ENCODE assay signal across 8 mouse cellular contexts in genomic region chr7:66247274-66248021, GRCm38 (mm10).
DNase-seq lines count a peak whose midpoint lies in the region; ATAC-seq and TF ChIP-seq lines count a peak whose summit lies in the region.

No protein-coding gene starts in this region.

- no peak overlapping the region for H3K4me3 ChIP-seq in heart, embryonic 10.5 days
- H3K4me3 ChIP-seq in heart, embryonic 11.5 days (ENCODE audit: low read depth, low read length) = no peak overlapping the region
- no peak overlapping the region for H3K4me3 ChIP-seq in forebrain, postnatal 0 days (ENCODE audit: low read depth, low read length)
- peak overlapping the region; percentile 32 for H3K4me3 ChIP-seq in midbrain, embryonic 10.5 days

- 66% methylated on average over 12 of the region's 12 CpGs for WGBS in heart, embryonic 10.5 days
- WGBS in heart, embryonic 11.5 days (ENCODE audit: insufficient replicate concordance) = 63% methylated on average over 12 of the region's 12 CpGs
- 17% methylated on average over 12 of the region's 12 CpGs for WGBS in forebrain, postnatal 0 days
- 44% methylated on average over 12 of the region's 12 CpGs for WGBS in midbrain, embryonic 10.5 days

- no peaks in the 10 kb centered on the region for H3K36me3 ChIP-seq in heart, embryonic 10.5 days
- no peaks in the 10 kb centered on the region for H3K36me3 ChIP-seq in heart, embryonic 11.5 days (ENCODE audit: control insufficient read depth, insufficient read depth, low read length)
- H3K36me3 ChIP-seq in forebrain, postnatal 0 days (ENCODE audit: insufficient read depth) = no peaks in the 10 kb centered on the region
- no peaks in the 10 kb centered on the region for H3K36me3 ChIP-seq in midbrain, embryonic 10.5 days

- TF ChIP-seq CTCF in forebrain, postnatal 0 days (IDR thresholded peaks at IDR 0.05; ENCODE audit: low read depth) = no peak

- no peak overlapping the region for H3K9ac ChIP-seq in heart, embryonic 11.5 days (ENCODE audit: low read depth, low read length)
- 0 out of 2 replicates have a peak overlapping the region, but pooled peaks have one; percentile 25 for H3K9ac ChIP-seq in forebrain, postnatal 0 days

- ATAC-seq in heart, embryonic 11.5 days (replicated peaks; ENCODE audit: insufficient number of reproducible peaks, low FRiP score, low TSS enrichment) = no peak
- ATAC-seq in forebrain, postnatal 0 days = peak; percentile 90

- DNase-seq in heart, embryonic 10.5 days (ENCODE audit: low spot score) = peak; percentile 70
- peak; percentile 49 for DNase-seq in adrenal gland, postnatal 14 days
- peak; percentile 77 for DNase-seq in forebrain, postnatal 0 days
- peak; percentile 84 for DNase-seq in layer of hippocampus, adult 9-11 months
- peak; percentile 63 for DNase-seq in midbrain, embryonic 10.5 days (ENCODE audit: low spot score)
- no peak for DNase-seq in yolk sac, embryonic 10.5 days (ENCODE audit: low spot score)
- DNase-seq in gastrocnemius, adult 8-10 months (ENCODE audit: low spot score in 2 of 2) = no peak

- no peak overlapping the region for H3K4me2 ChIP-seq in heart, embryonic 11.5 days
- no peak overlapping the region for H3K4me2 ChIP-seq in forebrain, postnatal 0 days (ENCODE audit: low read depth)

- H3K27ac ChIP-seq in heart, embryonic 10.5 days = peak overlapping the region; percentile 47
- H3K27ac ChIP-seq in heart, embryonic 11.5 days (ENCODE audit: low read depth, low read length) = no peak overlapping the region
- H3K27ac ChIP-seq in forebrain, postnatal 0 days (ENCODE audit: low read depth, low read length) = peak overlapping the region; percentile 72
- H3K27ac ChIP-seq in midbrain, embryonic 10.5 days (replicated peaks) = peak overlapping the region; percentile 86

- H3K9me3 ChIP-seq in heart, embryonic 10.5 days = no peaks in the 10 kb centered on the region
- no peaks in the 10 kb centered on the region for H3K9me3 ChIP-seq in heart, embryonic 11.5 days (replicated peaks; ENCODE audit: control insufficient read depth, low read length)
- no peaks in the 10 kb centered on the region for H3K9me3 ChIP-seq in forebrain, postnatal 0 days (ENCODE audit: low read length)
- H3K9me3 ChIP-seq in midbrain, embryonic 10.5 days (replicated peaks) = no peaks in the 10 kb centered on the region

- no peaks in the 10 kb centered on the region for H3K27me3 ChIP-seq in heart, embryonic 10.5 days (ENCODE audit: insufficient read depth, poor library complexity, severe bottlenecking)
- no peaks in the 10 kb centered on the region for H3K27me3 ChIP-seq in heart, embryonic 11.5 days (ENCODE audit: control insufficient read depth, insufficient read depth, low read length)
- no peaks in the 10 kb centered on the region for H3K27me3 ChIP-seq in forebrain, postnatal 0 days (ENCODE audit: insufficient read depth, low read length)
- H3K27me3 ChIP-seq in midbrain, embryonic 10.5 days (ENCODE audit: low read depth, poor library complexity, severe bottlenecking) = no peaks in the 10 kb centered on the region

- peaks cover 37% of the 10 kb centered on the region for H3K4me1 ChIP-seq in heart, embryonic 10.5 days
- peaks cover 11% of the 10 kb centered on the region for H3K4me1 ChIP-seq in heart, embryonic 11.5 days (ENCODE audit: control insufficient read depth, insufficient read depth, low read length)
- H3K4me1 ChIP-seq in forebrain, postnatal 0 days (ENCODE audit: insufficient read depth) = peaks cover 13% of the 10 kb centered on the region; the same call in 1 of the 2 replicates
- peaks cover 34% of the 10 kb centered on the region for H3K4me1 ChIP-seq in midbrain, embryonic 10.5 days

Comparison
In these comparisons a context has a peak if more than half of its experiments do, and no peak if none do; other contexts are left out.
1. DNase-seq: peak in heart, embryonic 10.5 days (single experiment), adrenal gland, postnatal 14 days (single experiment), forebrain, postnatal 0 days (single experiment), layer of hippocampus, adult 9-11 months (single experiment) and midbrain, embryonic 10.5 days (single experiment); none in yolk sac, embryonic 10.5 days (single experiment) and gastrocnemius, adult 8-10 months (0 of 2).